Mouse (Mus musculus) lung, postnatal 0 days (tissue): ENCODE data around the gene Prl8a2. TPM values are rescaled to one million over a fixed set of nuclear protein-coding genes. Genes with fewer than 3 reads are reported as not detected.

ENCODE experiments used
- ATAC-seq: fragments of 200-750 bp; cut with Nextera tagmentation; 2 replicates; pipeline ENCODE4 v1.8.0; 2017; ENCODE audit warnings: moderate library complexity
- DNase-seq: peaks from one replicate; pipeline ENCODE4 v3.0.0-alpha.2; 2016; ENCODE audit warnings: low spot score
- H3K27ac ChIP-seq: fragments of 300-500 bp; sonication (generic); 2 replicates; pipeline ENCODE4 v1.5.1; 2014; ENCODE audit warnings: antibody characterized with exemption, mild to moderate bottlenecking, low read length, mixed read lengths
- H3K27me3 ChIP-seq: fragments of 300-500 bp; sonication (generic); replicated peaks from 2 replicates; pipeline ENCODE4 v1.6.1; 2014; ENCODE audit warnings: low read length, mixed read lengths; ENCODE audit not compliant: insufficient read depth
- H3K36me3 ChIP-seq: fragments of 300-500 bp; sonication (generic); 2 replicates; pipeline ENCODE4 v1.6.1; 2014; ENCODE audit warnings: low read length, mixed read lengths; ENCODE audit not compliant: insufficient read depth
- H3K4me1 ChIP-seq: fragments of 300-500 bp; sonication (generic); 2 replicates; pipeline ENCODE4 v1.6.1; 2014; ENCODE audit warnings: antibody characterized with exemption, low read depth, low read length, mixed read lengths; ENCODE audit not compliant: insufficient read depth
- H3K4me2 ChIP-seq: fragments of 300-500 bp; sonication (generic); replicated peaks from 2 replicates; pipeline ENCODE4 v1.6.1; 2014; ENCODE audit warnings: low read depth, mild to moderate bottlenecking, low read length, moderate library complexity, mixed read lengths
- H3K4me3 ChIP-seq: fragments of 300-500 bp; sonication (generic); 2 replicates; pipeline ENCODE4 v1.5.1; 2014; ENCODE audit warnings: low read depth, low read length
- H3K9ac ChIP-seq: fragments of 300-500 bp; sonication (generic); replicated peaks from 2 replicates; pipeline ENCODE4 v1.6.1; 2014; ENCODE audit warnings: low read depth, mild to moderate bottlenecking
- H3K9me3 ChIP-seq: fragments of 300-500 bp; sonication (generic); 2 replicates; pipeline ENCODE4 v1.6.1; 2016; ENCODE audit warnings: low read length, mixed read lengths
- CTCF ChIP-seq: IDR thresholded peaks from 2 replicates; pipeline ENCODE4 v1.5.1; 2016; ENCODE audit warnings: antibody characterized with exemption, mild to moderate bottlenecking
- EP300 ChIP-seq: IDR thresholded peaks from 2 replicates; pipeline ENCODE4 v1.6.1; 2016; ENCODE audit warnings: antibody characterized with exemption, mild to moderate bottlenecking, control low read depth
- WGBS: fragments of 180-500 bp; shearing (Covaris S2); extraction: QIAGEN DNeasy Blood & Tissue Kit; methylation state at CpG from one replicate; pipeline ENCODE4 v1.1.7; 2014; 5-methylcytosine and 5-hydroxymethylcytosine counted together
- polyA plus RNA-seq: library from polyadenylated mRNA; unstranded; fragments of >200 nt; fragmentation: Nextera tagmentation; extraction: Ambion mirVana; gene quantifications from 2 replicates; pipeline ENCODE4 v1.2.1, GENCODE M21; 2015

The Prl8a2 gene
- not detected in 2 replicates for polyA plus RNA-seq

- no peak for TF ChIP-seq CTCF
- TF ChIP-seq EP300, result no peak
- H3K4me3 ChIP-seq, result no peak within 1 kb of the TSS
- H3K27me3 ChIP-seq, result no peaks in the 10 kb centered on the region
- H3K4me2 ChIP-seq, result no peak within 1 kb of the TSS
- WGBS, result 67% methylated on average over 2 of the region's 2 CpGs
- no peak within 1 kb of the TSS for H3K27ac ChIP-seq
- H3K4me1 ChIP-seq, result no peaks in the 10 kb centered on the region
- no peaks in the 10 kb centered on the region for H3K9me3 ChIP-seq
- H3K36me3 ChIP-seq, result no peaks in the 10 kb centered on the region
- no peak within 1 kb of the TSS for H3K9ac ChIP-seq
- ATAC-seq (no peak), DNase-seq (no peak)
Measured at GRCm38 (mm10) chr13:27345373-27345772, at the start of gene Prl8a2. TSS of gene Prl8a2 (plus strand) at chr13:27345673.

- Histone ChIP-seq H3K27ac (no peak within 1 kb of the TSS), H3K4me2 (no peak within 1 kb of the TSS), H3K4me1 (no peaks in the 10 kb centered on the region), H3K36me3 (no peaks in the 10 kb centered on the region), H3K4me3 (no peak within 1 kb of the TSS), H3K9me3 (no peaks in the 10 kb centered on the region), H3K27me3 (no peaks in the 10 kb centered on the region), H3K9ac (no peak within 1 kb of the TSS)
- no peak for TF ChIP-seq CTCF
- no peak for TF ChIP-seq EP300
- WGBS, result 64% methylated on average over 7 of the region's 7 CpGs
- ATAC-seq (no peak), DNase-seq (no peak)
Measured at GRCm38 (mm10) chr13:27312334-27313225, 32.9 kb upstream of the Prl8a2 start, which contains the start of gene Prl6a1. TSS of gene Prl6a1 (plus strand) at chr13:27312627.

- Histone ChIP-seq H3K27me3 (no peaks in the 10 kb centered on the region), H3K36me3 (no peaks in the 10 kb centered on the region), H3K4me1 (no peaks in the 10 kb centered on the region), H3K9ac (no peak overlapping the region), H3K4me3 (no peak overlapping the region), H3K9me3 (no peaks in the 10 kb centered on the region), H3K27ac (no peak overlapping the region), H3K4me2 (no peak overlapping the region)
- TF ChIP-seq CTCF (no peak), EP300 (no peak)
- 100% methylated on average over 1 of the region's 1 CpGs for WGBS
- DNase-seq, result no peak
- ATAC-seq, result no peak
Measured at GRCm38 (mm10) chr13:27334989-27335388, 10.5 kb upstream of the Prl8a2 start.

GRCm38 (mm10) chr13:27342733-27343275 is 2.7 kb upstream of the Prl8a2 start:
- Histone ChIP-seq H3K4me3 (no peak overlapping the region), H3K9me3 (no peaks in the 10 kb centered on the region), H3K4me2 (no peak overlapping the region), H3K27me3 (no peaks in the 10 kb centered on the region), H3K36me3 (no peaks in the 10 kb centered on the region), H3K27ac (no peak overlapping the region), H3K9ac (no peak overlapping the region), H3K4me1 (no peaks in the 10 kb centered on the region)
- ATAC-seq (no peak), DNase-seq (no peak)
- no peak for TF ChIP-seq EP300
- TF ChIP-seq CTCF, result no peak
- 45% methylated on average over 3 of the region's 3 CpGs for WGBS

GRCm38 (mm10) chr13:27390746-27391145 is 45.3 kb downstream of the Prl8a2 start, which contains the start of gene Prl2b1:
TSS of gene Prl2b1 (minus strand) at chr13:27390846.
- TF ChIP-seq CTCF (no peak), EP300 (no peak)
- H3K4me2 ChIP-seq, result no peak within 1 kb of the TSS
- WGBS, result 68% methylated on average over 6 of the region's 6 CpGs
- no peaks in the 10 kb centered on the region for H3K9me3 ChIP-seq
- DNase-seq (no peak), ATAC-seq (no peak)
- H3K36me3 ChIP-seq, result no peaks in the 10 kb centered on the region
- no peaks in the 10 kb centered on the region for H3K4me1 ChIP-seq
- no peak within 1 kb of the TSS for H3K9ac ChIP-seq
- H3K27me3 ChIP-seq, result no peaks in the 10 kb centered on the region
- H3K4me3 ChIP-seq, result no peak within 1 kb of the TSS
- H3K27ac ChIP-seq, result no peak within 1 kb of the TSS

GRCm38 (mm10) chr13:27399061-27399724 is 53.7 kb downstream of the Prl8a2 start:
- ATAC-seq, result no peak
- WGBS, result 92% methylated on average over 7 of the region's 7 CpGs

More at GRCm38 (mm10) chr13:27399061-27399724, 53.7 kb downstream of the Prl8a2 start:
- Histone ChIP-seq H3K4me3 (no peak overlapping the region), H3K9ac (no peak overlapping the region), H3K9me3 (no peaks in the 10 kb centered on the region), H3K36me3 (no peaks in the 10 kb centered on the region), H3K27ac (no peak overlapping the region), H3K27me3 (no peaks in the 10 kb centered on the region), H3K4me2 (no peak overlapping the region), H3K4me1 (no peaks in the 10 kb centered on the region)
- TF ChIP-seq EP300 (no peak), CTCF (no peak)
- DNase-seq, result no peak

Other genes starting within 250 kb of the Prl8a2 start
- gene Prl3d2, start 224.0 kb upstream of the Prl8a2 start, polyA plus RNA-seq, result not detected in 2 replicates
- gene Prl3d3, start 188.9 kb upstream of the Prl8a2 start, polyA plus RNA-seq, result not detected in 2 replicates
- not detected in 2 replicates for gene Prl3c1, start 149.0 kb upstream of the Prl8a2 start, polyA plus RNA-seq
- gene Prl3b1, start 103.8 kb upstream of the Prl8a2 start, polyA plus RNA-seq, result not detected in 2 replicates
- not detected in 2 replicates for gene Prl3a1, start 86.2 kb upstream of the Prl8a2 start, polyA plus RNA-seq
- not detected in 2 replicates for gene Prl6a1, start 33.0 kb upstream of the Prl8a2 start, polyA plus RNA-seq
- gene Prl2b1, start 45.2 kb downstream of the Prl8a2 start, polyA plus RNA-seq, result not detected in 2 replicates
- gene Prl8a6, start 93.0 kb downstream of the Prl8a2 start, polyA plus RNA-seq, result not detected in 2 replicates
- gene Prl8a8, start 167.5 kb downstream of the Prl8a2 start, polyA plus RNA-seq, result not detected in 2 replicates
- gene Prl8a9, start 218.9 kb downstream of the Prl8a2 start, polyA plus RNA-seq, result not detected in 2 replicates
- not detected in 2 replicates for gene Prl8a1, start 236.5 kb downstream of the Prl8a2 start, polyA plus RNA-seq